8 mouse cellular contexts compared by ENCODE assay signal in genomic region chr15:89556401-89557178, GRCm38 (mm10). TPM values are rescaled to one million over a fixed set of nuclear protein-coding genes. Genes with fewer than 3 reads are reported as not detected.
A peak's percentile ranks its signal among the peaks of the same experiment; 100 is the strongest.
DNase-seq lines count a peak whose midpoint lies in the region; ATAC-seq lines count a peak whose summit lies in the region.

No protein-coding gene starts in this region.

- peaks cover 7% of the 10 kb centered on the region for H3K4me1 ChIP-seq in neural tube, embryonic 11.5 days (ENCODE audit: control insufficient read depth, insufficient read depth, low read length)

- 21% methylated on average over 23 of the region's 23 CpGs for WGBS in neural tube, embryonic 11.5 days

- no peak overlapping the region for H3K27ac ChIP-seq in neural tube, embryonic 11.5 days (ENCODE audit: low read depth, low read length)

- DNase-seq in cerebellum, adult 18-20 months: peak; percentile 48 to 60
- no peak for DNase-seq in cerebellum, adult 8-10 months
- peak; percentile 57 for DNase-seq in neural tube, embryonic 11.5 days (ENCODE audit: low spot score)
- DNase-seq in neural tube, embryonic 10.5 days (ENCODE audit: extremely low spot score, low spot score): no peak
- DNase-seq in kidney, postnatal 4 days: peak; percentile 43 to 61
- DNase-seq in spleen, postnatal 14 days (ENCODE audit: low spot score in 2 of 2): no peak
- no peak for DNase-seq in thymus, postnatal 10 days (ENCODE audit: low spot score in 2 of 2)
- no peak for DNase-seq in testis, postnatal 10 days (ENCODE audit: low spot score)

- peak overlapping the region; percentile 25 for H3K4me2 ChIP-seq in neural tube, embryonic 11.5 days (ENCODE audit: low read depth)

- no peaks in the 10 kb centered on the region for H3K36me3 ChIP-seq in neural tube, embryonic 11.5 days (ENCODE audit: control insufficient read depth, insufficient read depth, low read length)

- H3K9me3 ChIP-seq in neural tube, embryonic 11.5 days (ENCODE audit: control insufficient read depth, low read length): no peaks in the 10 kb centered on the region

- peak; percentile 52; the same call in 1 of the 2 replicates for ATAC-seq in neural tube, embryonic 11.5 days (ENCODE audit: insufficient read depth, low FRiP score, low TSS enrichment)

- H3K27me3 ChIP-seq in neural tube, embryonic 11.5 days (ENCODE audit: control insufficient read depth, insufficient read depth, low read length): peaks cover 36% of the 10 kb centered on the region

- no peak overlapping the region for H3K9ac ChIP-seq in neural tube, embryonic 11.5 days (ENCODE audit: low read length)

- peak overlapping the region; percentile 16; the same call in 1 of the 2 replicates for H3K4me3 ChIP-seq in neural tube, embryonic 11.5 days (ENCODE audit: low read depth, low read length)

RNA-seq across cellular contexts. Expression of gene Acr, which starts 11.5 kb away (rescaled TPM):
- polyA plus RNA-seq in neural tube, embryonic 11.5 days (2014; fragmentation: Nextera tagmentation; extraction: Ambion mirVana): 0.40 TPM in 1 of 2 replicates, not detected in the other

RNA-seq across cellular contexts. Expression of gene Rabl2, which starts 35.1 kb away (rescaled TPM):
- 96.7 and 104 TPM in 2 replicates for polyA plus RNA-seq in neural tube, embryonic 11.5 days (2014; fragmentation: Nextera tagmentation; extraction: Ambion mirVana)

RNA-seq across cellular contexts. Expression of gene Shank3, which starts 57.2 kb away (rescaled TPM):
- polyA plus RNA-seq in neural tube, embryonic 11.5 days (2014; fragmentation: Nextera tagmentation; extraction: Ambion mirVana): 2.7 and 3.0 TPM in 2 replicates

Comparison
In these comparisons a context has a peak if more than half of its experiments do, and no peak if none do; other contexts are left out.
1. DNase-seq: peak in cerebellum, adult 18-20 months (2 of 2), neural tube, embryonic 11.5 days (single experiment) and kidney, postnatal 4 days (2 of 2); none in cerebellum, adult 8-10 months (single experiment), neural tube, embryonic 10.5 days (single experiment), spleen, postnatal 14 days (0 of 2), thymus, postnatal 10 days (0 of 2) and testis, postnatal 10 days (single experiment).